Mouse (Mus musculus) lung, postnatal 36 days (tissue): ENCODE data around the gene Paqr5.

Experiments
- DNase-seq: peaks from one replicate; pipeline ENCODE4 v3.0.0; 2022; ENCODE audit warnings: mixed read lengths

The Paqr5 gene

DNA sequence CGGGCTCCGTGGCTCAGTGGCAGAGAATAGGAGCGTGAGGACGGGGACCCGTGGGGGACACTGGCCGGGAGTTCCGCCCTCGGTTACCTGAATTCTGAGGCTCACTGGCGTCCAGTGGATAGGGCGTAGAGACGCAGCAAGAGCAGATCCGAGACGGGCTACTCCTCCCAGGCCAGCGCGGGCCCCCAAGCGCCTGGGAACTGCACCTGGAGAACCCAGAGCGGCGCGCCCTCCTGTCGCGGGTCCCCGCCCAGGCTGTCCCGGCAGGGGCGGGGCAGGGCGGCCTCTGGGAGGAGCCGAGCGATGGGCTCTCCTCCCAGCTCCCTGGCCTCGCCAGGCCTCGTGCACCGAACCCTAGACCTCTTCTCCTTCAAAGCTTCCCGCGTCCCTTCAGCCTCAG is at the start of gene Paqr5:
TSS of gene Paqr5 (minus strand) at position 257 of the 400 bp plus-strand sequence.
- DNase-seq: peak; percentile 59

DNA sequence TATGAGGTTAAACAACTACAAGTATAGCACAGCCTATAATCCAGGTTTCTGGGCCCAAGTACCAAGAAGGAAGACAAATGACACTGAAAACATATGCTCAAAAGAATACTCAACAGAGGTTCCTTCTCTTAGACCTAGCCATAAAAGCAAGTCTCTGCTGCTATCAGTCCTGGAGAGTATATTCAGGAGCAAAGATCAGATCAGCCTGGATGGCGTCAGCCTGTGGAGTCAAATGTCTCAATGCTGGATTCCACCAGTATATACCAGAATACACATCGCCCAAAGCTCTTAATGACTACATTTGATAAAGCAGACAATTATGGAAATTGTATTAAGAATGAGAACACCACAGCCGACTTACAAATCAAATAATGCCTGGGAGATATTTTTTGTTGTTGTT is 35.6 kb upstream of the Paqr5 start:
- DNase-seq: no peak

DNA sequence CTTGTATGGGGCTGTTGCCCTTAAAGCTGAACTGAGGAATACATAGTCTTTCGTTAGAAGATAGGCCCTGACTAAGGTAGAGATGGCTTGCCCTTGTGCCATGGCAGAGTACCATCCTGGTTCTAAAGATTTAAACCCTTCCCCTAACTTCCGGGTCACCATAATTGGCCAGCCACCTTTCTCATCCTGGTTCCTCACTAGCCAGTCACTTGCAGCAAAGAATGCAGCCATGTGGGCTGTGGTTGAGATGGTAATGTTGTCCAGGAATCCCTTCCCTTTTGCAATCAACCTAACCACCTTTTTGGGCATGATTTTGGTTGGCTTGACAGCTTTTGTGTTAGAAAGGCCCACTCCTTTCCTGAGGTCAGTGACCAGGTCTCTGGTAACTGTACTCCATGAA is 33.8 kb upstream of the Paqr5 start:
- no peak for DNase-seq

DNA sequence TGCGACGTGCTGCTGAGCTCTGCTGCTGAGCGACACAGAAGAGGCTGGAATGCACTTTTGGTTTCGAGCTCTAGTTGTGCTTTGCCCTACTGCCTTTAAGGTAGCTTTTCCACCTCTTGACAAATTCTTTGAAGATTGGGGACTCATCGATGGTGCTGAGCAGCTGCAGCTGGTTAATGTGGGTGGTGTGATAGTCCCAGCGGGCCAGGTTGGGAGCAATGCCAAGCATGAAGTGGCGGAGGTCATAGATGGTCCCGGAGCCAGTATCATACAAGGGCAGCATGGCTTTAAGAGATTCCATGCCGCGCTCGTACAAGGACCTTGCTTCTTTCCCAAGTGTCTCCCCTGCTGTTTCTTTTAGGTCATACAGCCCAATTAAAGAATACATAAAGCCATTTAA is 33.3 kb upstream of the Paqr5 start:
- no peak for DNase-seq

DNA sequence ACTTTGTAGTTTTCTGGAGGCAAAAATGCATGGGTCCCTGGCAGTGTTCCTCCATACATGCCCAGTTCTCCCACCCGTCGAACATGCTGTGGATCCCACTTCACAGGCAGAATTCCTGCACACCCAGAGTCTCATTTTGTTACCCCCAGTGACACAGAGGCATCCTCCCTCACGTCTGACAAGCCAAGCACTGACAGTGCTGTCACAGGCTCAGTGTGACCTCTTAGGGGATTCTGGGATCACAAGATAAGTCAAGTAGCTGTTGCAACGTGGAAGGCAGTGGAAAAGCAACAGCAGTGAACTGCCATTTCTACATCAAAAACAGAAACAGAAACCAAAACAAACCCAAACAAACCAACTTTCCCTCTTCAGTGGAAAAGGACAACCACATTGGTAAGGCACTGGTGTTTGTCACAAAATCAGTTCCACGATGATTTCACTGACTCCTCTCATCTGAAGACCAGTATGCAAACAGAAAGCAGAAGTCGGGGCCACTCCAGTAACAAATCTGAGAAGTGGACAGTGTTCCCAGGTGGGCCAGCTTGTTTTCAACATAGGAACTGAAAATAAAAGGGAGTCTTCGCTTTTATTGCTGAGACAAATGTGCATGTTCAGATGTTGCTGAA is 31.3 kb upstream of the Paqr5 start:
- peak; percentile 9 for DNase-seq

DNA sequence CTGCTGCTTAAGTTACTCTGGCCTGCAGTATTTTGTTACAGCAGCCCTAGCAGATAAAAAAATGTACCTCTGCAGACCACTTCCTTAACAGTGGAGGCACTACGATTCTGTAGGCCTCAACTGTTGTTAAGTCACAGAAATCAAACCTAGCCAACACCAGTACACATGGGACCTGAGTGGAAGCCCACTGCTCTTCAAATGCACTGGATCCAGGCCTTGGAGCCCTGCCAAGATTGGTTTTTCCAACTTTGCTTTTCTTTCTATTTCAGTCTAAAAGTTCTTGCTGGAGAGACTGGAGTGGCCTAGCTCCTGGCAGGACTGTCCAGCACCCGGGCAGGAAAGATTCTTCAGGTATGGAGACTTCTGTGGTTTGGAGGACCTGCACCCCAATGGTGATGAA is 29.6 kb upstream of the Paqr5 start:
- no peak for DNase-seq

DNA sequence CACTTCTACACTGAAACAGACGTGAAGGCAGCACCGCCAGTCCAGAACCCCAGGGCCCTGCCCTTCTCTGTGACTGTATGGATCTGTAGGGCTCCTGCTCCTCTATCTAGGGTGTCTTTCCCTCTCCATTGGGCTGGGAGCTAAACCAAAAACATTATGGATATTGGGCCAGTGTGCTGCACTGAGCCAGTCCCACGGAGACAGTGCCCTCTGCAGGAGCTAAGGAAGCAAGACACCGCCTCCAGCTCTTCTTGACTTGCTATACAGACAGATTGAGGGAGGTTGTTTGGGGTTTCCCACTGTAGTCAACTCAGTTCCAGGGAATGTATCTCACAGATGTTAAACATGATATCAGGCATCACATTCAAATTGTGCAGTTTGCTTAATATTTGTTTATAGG is 24.1 kb upstream of the Paqr5 start:
- DNase-seq: peak; percentile 19

DNA sequence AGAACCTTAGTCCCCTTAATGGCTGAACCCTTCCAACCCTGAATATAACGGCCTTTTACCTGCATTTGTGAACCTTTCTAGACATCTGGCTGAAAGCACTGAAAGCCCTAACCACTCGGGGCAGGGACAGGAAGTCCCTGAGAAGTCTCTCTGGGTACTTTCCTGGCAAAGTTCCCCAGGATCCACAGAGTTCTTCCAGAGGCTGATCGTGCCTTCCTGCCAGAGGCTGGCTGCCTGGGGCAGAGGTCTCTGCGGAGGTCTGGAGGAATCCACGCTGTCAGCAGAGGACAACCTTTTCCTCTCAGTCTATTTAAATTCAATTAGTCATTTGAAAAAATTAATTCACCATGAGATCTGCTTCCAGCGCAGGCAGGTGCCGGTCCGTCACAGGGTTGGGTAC is 22.5 kb upstream of the Paqr5 start:
- no peak for DNase-seq

DNA sequence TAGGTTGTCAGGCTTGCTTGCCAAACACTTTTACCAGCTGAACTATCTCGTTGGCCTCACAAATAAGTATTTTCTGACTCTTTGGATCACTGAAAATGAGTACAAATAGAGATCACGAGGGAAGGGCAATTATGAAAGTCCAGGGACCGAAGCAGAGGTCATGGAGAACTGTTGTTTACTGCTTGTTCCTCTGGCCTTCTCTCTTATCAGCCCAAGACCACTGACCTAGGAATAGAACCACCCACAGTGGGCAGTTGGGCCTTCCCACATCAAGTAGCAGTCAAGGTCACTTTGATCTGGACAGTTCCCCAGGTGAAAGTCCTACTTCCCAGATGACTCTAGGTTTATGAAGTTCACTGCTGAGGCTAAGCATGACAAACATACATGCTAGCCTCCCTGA is 15.5 kb upstream of the Paqr5 start:
- no peak for DNase-seq

DNA sequence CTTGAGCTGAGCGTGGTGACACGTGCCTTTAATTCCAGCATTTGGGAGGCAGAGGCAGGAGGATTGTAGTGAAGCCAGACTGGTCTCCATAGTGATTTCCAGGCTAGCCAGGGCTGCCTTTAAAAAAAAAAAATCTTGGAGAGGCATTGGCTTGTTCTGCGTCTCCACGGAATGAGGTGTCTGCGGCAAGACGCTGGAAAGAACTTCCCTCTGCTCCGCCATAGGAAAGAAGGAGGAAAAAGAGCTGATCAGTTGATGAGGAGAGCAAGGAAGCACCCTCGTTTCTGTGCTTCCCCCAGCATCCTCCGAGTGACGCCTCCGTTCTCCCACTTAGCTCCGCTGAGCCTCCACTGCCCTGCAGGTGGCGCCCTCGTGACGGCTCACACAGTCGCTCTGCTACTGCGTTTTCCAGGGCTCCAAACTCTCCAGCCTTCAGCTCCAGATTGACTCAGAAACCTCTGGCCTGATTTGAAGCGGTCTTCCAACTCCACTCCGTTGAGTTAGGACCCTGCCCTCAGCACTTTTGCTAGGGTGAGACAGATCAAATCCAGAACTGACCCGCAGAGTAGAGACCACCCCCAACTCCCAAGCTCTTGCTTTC is 13.5 kb upstream of the Paqr5 start:
- DNase-seq: peak; percentile 90

DNA sequence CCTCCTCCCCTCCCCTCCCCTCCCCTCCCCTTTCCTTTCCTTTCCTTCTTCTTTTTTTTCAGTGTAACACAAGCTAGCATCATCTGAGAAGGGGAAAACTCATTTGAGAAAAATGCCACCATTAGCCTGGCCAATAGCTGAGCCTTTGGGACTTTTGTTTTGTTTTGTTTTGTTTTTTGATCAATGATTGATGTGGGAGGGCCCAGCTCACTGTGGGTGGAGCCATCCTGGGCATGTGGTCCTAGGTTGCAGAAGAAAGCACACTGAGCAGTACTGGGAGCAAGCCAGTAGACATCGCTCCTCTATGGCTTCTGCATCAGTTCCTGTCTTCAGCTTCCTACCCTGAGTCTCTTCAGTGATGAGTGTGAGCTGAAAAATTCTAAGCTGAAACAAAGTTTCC is 9.2 kb upstream of the Paqr5 start:
- no peak for DNase-seq

DNA sequence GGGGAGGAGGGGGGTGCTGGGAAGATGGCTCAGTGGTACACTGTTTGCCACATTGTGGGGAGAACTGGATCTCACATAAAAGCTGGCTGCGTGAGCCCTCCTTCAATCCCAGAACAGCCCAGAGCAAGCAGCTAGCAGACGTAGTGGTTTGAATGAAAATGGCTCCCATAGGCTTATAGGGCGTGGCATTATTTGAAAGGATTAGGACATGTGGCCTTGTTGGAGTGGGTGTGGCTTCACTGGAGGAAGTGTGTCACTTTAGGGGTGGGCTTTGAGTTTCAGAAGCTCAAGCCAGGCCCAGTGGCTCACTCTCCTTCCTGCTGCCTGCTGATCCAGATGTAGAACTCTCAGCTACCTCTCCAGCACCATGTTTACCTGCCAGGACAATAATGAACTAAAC is 5.5 kb upstream of the Paqr5 start:
- no peak for DNase-seq

DNA sequence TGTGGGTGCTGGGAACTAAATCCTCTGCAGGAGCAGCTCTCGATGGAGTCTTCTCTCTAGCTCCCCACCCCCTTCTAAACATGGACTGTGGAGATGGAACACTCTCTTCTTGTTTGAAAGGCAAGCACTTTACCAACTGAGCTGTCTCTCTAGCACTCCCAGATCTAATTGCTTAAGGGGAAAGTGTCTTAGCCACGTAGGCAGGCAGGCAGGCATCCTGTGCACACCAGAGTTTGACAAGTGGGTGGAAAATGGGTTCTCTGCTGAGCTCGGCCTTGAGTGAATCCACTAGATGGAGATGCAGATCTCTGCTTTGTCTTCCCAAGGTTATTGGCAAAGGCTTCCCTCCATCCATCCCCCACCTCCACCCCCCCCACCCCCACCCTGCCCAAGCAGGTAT is 1.4 kb upstream of the Paqr5 start:
- no peak for DNase-seq

DNA sequence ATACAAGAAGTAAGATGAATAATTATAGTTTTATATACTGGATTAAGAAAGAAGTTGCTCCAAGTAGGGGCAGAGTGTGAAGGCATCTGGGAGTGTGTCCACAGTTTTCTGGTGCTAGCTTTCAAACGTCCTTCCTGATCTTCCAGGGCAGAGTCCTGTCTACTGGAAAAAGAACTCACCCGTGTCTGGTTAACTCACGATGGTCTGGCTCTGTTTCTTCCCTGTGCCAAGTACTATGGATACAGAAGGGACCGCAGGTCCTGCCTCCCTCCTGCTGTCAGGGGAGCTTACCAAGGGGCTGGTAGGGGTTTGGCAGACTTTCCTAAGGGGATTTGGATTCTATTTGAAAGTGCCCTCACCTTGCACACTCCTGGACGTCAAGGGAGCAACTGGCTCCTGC is 1.6 kb downstream of the Paqr5 start:
- DNase-seq: no peak

DNA sequence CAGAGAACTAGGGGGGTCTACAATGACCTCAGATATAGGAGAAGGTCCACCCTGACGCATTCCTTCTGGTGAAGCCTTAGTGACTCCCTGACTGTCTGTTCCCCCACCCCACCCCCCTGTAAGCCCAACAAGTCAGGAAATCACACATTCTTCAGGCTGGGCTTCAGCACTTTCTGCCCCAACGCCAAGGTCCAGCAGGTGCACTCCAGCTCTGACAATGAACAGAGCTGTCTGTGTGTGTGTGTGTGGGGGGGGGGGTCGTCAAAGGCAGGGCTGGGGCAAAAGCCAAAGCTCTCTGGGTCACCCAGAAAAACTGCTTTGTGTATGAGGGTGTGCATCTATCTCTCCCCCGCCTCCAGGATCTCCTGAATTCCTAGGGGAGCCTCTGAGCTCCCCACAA is 2.8 kb downstream of the Paqr5 start:
- no peak for DNase-seq

DNA sequence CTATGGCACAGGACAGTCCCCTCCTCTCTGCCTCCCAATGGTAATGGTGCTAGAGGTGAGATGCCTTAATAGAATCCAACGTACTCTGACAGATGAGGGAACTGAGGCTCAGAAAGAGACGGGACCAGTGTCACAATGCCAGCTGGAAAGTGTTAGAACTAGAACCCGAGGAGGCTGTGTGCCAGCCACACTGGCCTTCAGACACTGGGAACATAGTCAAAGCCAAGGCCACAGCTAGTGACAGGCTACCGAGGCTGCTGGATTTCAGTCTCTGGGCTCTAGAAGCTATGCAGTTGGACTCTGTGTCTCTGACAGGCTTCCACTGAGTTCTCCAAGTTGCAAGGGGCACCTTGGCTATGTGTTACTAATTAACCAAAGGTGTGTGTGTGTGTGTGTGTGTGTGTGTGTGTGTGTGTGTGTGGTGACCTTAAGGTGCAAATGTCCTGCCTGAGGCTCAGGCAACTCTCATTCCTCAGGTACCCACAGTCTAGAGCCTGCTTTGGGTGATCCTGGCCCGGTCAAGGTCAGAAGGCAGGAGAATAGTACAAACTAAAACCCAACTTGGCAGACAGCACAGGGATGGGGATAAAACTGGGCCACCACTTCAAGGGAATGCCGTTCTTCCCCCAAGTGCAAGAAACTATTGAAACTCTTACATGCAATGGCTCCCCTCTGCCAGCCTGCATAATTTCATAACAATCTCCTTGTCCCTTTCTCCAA is 3.5 kb downstream of the Paqr5 start:
- no peak for DNase-seq

DNA sequence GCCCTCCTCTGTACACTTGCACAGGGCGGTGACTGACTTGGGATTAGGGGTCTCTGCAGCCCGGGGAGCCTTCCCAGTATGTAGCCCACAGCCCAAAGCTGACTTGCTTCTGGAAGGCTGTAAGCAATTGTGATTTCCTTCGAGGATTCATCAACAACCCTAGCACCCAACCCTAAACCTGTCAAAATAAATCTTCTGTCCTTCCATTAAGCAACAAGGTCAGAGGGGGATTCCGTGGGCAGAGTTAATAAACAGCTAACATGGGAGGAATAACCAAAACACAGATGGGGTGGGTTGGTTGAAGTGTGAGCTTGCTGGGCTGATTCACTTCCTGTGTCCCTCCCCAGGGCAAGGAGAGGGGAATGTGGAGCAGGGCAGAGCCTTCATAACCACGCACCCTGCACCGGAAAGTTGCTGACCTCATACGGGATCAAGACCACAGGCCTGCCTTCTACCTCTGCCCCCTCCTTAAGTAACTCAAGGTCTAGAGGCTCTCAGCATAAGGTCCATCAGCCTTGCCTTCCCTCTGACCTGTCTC is 5.0 kb downstream of the Paqr5 start:
- DNase-seq: no peak

DNA sequence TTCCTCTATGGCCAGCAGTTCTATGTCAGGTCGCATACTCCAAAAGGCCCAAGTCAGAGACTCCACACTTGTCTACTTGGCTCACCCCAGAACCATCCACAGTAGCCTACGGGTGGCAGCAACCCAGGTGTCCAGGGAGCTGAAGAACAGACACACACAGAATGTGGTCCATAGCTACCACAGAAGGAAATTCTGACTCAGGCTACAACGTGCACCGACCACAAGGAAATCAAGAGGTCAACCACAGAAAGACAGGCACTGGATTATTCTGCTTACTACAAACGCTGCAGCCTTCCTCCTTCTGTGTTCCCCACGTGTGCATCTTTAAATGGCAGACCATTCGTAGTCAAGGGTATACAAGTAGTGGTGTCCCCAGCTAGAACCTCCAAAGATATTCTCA is 6.4 kb downstream of the Paqr5 start:
- no peak for DNase-seq

DNA sequence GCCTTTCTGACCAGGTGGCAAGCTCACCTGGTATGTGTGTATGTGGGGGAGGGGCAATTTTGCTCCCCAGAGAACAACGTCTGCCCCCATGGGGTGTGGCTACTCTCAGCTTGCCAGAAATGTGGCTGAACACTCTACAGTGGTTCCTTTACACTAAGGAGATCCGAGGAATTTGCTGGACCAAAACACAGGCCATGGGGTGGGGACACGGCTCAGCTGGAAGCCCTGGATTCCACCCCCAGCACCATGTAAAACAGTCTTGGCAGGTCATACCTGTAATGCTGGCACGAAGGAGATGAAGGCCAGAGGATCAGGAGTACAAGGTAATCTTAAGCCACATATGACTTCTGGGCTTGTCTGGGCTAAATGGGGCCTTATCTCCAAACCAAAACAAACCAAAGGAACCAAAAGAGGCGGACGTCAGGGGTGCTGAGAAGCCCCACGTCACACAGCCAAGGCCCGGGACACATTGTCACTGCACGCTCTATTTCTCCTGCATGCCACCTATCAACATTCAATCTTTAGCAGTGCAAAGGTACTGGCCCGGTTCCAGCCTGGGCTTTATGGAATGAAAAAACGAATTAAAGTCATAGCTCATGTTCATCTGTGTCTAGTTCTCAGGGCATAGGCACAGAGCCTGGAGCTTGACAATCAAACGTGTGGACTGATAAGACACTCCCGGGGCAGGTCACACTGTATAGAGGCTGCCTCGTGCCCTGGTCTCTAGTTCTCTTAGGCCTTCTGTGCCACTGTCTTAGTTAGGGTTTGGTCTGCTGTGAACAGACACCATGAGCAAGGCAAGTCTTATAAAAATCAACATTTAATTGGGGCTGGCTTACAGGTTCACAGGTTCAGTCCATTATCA is 8.2 kb downstream of the Paqr5 start:
- DNase-seq: peak; percentile 28

DNA sequence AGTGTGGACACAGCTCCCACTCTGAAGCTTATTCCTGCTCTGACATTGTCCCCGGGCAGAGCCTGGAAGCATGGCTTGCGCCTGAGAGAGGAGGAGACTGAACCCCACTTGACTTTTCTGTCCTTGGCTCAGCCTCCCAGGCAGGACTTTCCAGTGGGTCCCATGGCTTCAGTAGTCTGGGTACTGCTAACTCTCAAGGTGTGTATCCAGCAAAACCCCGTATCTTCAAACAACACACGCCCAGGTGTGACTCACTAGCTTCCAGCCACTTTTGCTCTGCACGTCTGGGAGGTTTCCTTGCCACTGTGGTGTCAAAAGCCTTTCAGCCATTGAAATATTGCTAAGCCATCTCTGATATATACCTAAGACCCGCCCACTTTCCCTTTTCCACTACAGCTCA is 9.3 kb downstream of the Paqr5 start:
- no peak for DNase-seq

DNA sequence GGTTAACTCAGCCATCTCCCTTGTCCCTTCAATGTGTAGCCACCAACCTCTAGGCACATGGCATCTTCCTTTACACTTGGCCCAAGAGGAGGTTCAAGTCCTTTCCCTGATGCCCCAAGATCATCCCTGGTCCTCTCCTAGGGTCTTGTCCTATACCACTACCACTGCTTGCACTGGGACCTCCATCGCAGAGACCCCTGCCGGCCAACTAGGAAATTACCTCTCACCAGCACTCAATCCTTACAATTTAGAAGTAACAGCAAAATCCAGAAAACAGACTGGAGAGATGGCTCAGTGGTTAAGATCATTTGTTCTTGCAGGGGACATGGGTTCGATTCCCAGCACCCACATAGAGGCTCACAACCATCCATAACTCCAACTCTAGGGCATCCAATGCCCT is 11.2 kb downstream of the Paqr5 start:
- no peak for DNase-seq

DNA sequence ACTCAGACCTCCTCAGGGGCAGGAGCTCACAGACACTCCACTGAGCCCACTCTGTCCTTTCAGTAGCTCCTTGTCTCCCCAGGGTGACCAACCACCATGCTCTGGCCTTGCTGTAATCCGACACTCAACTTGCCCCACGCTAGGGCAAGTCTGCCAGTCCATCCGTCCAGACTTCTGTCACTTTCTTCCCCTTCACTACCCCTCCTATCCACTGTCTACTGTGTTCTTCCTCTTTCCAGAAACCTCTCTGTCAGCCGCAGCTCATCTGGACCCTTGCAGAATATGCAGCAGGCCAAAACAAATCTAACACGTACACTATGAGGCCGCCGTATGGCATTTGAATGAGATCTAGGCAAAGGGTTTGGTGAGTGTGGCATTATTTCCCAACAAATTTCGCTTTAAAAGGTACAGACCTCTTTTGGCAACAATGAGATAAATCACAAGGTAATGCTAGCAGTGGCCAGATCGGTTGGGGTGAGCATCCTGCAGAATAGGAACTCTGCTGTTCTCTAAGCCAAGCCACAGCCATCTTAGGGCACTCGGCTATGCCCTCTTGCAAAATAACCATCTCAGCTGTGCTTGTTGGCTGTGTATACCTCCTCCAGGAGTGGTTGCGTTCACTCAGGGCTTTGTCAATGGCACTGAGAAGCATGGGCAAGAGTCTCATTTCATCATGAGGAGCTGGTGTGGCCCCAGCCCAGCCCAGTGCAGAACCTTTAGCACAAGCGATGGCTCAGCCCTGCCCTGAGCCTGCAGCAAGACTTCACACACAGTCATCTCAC is 13.1 kb downstream of the Paqr5 start:
- DNase-seq: peak; percentile 27

DNA sequence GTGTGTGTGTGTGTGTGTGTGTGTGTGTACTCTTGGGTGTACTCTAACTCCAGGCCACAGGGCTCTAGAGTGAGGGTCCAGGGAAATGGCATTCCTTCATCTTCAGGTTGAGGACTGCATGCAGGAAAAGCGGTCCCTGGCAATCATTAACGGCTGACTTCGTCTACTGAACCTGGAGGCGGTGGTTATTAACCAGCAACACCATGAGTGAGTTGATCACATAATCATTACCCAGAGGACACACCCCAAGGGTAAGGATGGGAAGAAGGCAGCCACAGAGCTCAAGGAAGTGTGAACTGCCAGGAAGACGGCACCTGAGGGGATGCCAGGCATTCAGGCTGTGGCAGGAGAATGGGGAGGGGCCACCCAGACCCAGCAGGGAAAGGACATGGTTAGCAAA is 18.3 kb downstream of the Paqr5 start:
- no peak for DNase-seq
